Mouse (Mus musculus): Measurements from ENCODE around the gene Ntn5. TPM values are rescaled to one million over a fixed set of nuclear protein-coding genes. Genes with fewer than 3 reads are reported as not detected.

Gene Ntn5
- total RNA-seq, 2 experiments from 2014 or later = 0.51 to 0.62 TPM

- intact Hi-C loops (cut with DNase I; ENCODE audit: low total_unique reads) = loop anchor here (5.0 kb wide), 1 partner anchor 35 kb away; no protein-coding TSS in a partner anchor
- DNase-seq = no peak
These were observed 8.5 kb downstream of the Ntn5 start for GRCm38 (mm10) chr7:45692364-45692763.

GRCm38 (mm10) chr7:45693921-45694591 is 10.2 kb downstream of the Ntn5 start, which contains the start of gene Sec1:
Sec1 (minus strand) TSS chr7:45694402.
- peak; percentile 9 for DNase-seq
- intact Hi-C loops (cut with DNase I; ENCODE audit: low total_unique reads) = loop anchor here (5.0 kb wide), 1 partner anchor 37 kb away; no protein-coding TSS in a partner anchor

DNA sequence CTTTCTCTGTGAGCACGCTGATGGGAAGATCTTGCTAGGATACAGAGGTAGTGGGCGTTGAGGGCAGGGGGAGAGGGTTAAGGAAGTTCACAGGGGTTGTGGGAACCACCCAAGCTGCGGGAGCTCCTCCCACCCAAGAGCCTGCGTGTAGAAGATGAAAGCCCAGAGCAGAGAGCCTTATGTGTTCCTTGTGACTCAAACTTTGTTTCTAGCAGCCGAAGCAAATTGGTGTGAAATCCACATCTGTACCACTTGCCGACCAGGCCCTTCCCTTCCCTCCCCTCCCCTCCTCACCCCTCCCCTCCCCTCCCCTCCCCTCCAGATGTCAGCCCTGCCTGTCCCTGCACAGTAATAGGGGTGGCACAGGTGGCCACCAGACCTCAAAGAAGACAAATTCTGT is 11.3 kb downstream of the Ntn5 start:
- intact Hi-C loops (cut with DNase I; ENCODE audit: low total_unique reads) = no loop called here
- peak; percentile 2 for DNase-seq

DNA sequence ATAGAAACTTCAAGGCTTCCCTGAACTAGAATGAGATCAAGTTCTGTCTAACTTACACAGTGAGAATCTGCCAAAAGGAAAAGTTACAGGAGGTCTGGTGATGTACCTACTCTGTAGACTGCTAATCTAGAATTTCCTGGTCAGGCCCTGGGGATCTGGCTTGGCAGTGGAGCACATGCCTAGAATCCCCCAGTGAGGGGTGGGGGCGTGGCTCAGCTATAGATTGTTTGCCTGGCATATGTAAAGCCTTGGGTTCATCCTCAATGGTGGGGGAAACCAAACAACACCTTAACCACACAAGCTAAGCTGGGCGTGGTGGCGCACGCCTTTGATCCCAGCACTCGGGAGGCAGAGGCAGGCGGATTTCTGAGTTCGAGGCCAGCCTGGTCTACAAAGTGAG is 14.1 kb downstream of the Ntn5 start:
- intact Hi-C loops (cut with DNase I; ENCODE audit: low total_unique reads) = no loop called here
- DNase-seq = no peak

DNA sequence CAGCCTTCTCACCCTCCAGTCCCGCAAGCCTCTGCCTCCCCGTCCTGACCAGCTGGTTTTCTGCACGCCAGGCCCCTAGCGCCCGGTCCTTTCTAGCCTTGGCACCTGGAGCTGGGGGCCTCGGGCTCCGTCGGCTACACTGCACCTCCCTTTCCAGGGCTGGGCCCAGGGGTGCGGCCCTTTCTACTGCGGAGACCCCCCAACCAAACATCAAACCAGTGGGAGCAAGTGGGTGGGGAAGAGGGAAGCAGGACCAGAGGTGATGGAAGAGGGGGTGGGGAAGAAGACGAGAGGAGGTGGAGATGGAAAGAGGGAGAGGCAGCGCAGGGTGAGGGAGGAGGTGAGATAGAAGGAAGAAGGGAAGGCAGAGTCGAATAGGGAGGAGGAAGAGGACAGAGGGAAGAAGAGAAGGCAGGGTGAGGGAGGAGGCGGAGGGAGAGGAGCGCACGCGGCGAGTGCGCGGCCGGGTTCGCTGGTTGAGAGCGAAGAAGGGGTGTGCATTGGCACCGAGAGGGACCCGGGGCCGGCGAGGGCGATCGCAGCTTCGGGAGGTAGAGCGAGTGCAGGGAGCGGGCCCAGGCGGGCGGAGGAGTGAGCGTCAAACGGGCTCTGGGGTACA is 15.8 kb downstream of the Ntn5 start, which contains the start of gene Car11:
Gene Car11, plus strand, starts transcription at position 321 of the 619 bp plus-strand sequence.
- intact Hi-C loops (cut with DNase I; ENCODE audit: low total_unique reads) = no loop called here
- DNase-seq = no peak

DNA sequence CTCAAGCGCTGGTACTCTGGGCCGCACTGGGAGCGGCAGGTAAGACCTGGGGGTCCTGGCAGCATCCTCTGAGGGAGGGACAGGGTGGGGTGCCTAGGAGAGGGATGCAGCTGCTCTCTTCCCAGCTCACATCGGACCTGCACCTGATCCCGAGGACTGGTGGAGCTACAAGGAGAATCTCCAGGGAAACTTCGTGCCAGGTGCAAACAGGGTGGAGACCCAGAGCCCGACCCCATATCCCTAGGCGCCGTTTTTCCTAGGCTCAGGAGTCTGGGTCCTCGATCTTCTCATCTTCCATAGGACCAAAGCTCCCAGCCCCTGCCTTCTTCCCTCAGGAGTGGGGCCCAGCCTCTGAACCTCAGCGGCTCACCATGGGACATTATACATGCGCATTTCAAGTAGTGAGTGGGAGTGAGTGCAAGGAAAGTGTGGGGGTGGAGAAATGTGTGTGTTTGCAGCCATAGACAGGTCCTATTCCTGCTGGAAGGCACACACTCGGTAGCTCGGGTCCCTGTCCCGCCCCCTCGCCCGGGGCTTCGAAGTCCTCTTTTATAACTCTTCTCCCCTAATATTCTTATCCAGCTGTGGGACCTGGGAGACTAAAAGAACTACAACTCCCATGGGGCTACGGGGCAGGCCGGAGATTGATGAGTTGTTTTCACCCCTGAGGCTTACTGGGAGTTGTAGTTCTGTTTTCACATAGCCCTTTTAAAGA is 16.6 kb downstream of the Ntn5 start:
- intact Hi-C loops (cut with DNase I; ENCODE audit: low total_unique reads) = no loop called here
- DNase-seq = peak; percentile 76

- no peak for DNase-seq
These were observed 17.2 kb downstream of the Ntn5 start for GRCm38 (mm10) chr7:45701072-45701471.

DNA sequence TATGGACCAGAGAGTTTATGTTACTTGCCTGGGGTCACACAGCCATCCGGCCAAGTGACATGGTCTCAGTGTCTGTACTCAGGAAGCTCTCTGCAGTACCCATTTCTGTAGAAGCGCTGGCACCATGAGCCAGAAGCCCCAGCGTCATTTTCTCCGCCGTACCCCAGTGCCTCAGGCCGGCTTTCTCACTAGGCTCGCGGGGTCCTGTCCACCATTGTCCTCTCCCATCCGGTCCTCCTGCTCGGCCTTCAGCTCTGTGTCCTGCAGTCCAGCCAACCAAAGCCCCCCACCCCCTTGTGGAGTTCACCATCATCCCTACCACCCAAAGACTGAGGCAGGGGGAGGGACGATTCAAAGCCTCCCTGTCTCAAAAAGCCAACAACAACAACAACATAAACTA is 17.8 kb downstream of the Ntn5 start:
- intact Hi-C loops (cut with DNase I; ENCODE audit: low total_unique reads) = no loop called here
- no peak for DNase-seq

More at GRCm38 (mm10) chr7:45701072-45701471, 17.2 kb downstream of the Ntn5 start:
- intact Hi-C loops (cut with DNase I; ENCODE audit: low total_unique reads) = no loop called here

DNA sequence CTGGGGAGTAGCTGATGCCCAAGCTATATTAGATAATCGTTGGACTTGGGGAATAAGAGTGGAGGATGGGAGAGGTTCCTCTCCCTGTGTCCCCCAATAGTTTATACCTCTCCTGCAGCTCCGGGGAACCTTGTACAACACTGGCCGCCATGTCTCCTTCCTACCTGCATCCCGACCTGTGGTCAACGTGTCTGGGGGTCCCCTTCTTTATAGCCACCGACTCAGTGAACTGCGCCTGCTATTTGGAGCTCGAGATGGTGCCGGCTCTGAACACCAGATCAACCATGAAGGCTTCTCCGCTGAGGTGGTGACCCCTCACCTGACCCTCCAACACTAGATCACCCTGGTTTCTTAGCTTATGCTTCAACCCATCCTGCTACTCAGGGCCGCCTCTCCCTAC is 18.5 kb downstream of the Ntn5 start:
- intact Hi-C loops (cut with DNase I; ENCODE audit: low total_unique reads) = no loop called here
- DNase-seq = no peak

DNA sequence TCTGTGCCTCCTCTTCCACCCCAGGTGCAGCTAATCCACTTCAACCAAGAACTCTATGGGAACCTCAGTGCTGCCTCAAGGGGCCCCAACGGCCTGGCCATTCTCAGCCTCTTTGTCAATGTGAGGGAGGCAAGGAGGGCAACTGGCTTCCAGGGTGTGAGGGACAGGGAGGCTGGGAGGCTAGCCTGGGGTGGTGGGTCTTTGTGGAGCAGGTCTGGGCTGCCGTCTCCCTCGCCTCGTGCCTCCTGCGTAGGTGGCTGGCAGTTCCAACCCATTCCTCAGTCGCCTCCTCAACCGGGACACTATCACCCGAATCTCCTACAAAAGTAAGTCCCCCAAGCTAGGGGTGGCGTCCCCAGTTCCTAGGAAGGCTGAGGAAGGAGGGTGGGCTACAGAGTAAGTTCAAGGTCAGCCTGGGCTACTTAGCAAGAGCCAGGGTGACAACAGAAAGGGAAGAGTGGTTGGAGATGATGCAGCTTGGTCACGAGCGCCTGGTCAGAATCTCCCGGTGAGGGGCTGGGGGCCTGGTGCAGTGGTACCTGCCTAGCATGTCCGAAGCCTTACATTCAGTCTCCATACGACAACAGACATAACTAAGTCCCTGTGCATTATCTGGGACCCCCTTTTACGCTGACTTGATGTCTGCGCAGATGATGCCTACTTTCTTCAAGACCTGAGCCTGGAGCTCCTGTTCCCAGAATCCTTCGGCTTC is 19.1 kb downstream of the Ntn5 start:
- DNase-seq = no peak

DNA sequence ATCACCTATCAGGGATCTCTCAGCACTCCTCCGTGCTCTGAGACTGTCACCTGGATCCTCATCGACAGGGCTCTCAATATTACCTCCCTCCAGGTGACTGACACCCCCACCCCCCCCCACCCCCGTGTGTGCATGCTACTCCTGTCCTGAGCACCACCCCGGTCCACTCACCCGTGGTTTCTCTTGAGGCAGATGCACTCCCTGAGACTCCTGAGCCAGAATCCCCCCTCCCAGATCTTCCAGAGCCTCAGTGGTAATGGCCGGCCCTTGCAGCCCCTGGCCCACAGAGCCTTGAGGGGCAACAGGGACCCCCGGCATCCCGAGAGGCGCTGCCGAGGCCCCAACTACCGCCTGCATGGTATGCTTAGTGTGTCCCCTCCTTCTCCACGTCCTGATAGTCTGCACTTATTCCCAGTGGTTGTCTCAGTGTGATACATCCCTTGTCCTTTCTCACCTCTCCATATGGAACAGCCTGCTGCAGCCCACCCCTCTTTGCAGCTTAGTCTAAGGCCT is 19.8 kb downstream of the Ntn5 start:
- intact Hi-C loops (cut with DNase I; ENCODE audit: low total_unique reads) = no loop called here
- no peak for DNase-seq

More for the DNA sequence above, 19.1 kb downstream of the Ntn5 start:
- intact Hi-C loops (cut with DNase I; ENCODE audit: low total_unique reads) = no loop called here

DNA sequence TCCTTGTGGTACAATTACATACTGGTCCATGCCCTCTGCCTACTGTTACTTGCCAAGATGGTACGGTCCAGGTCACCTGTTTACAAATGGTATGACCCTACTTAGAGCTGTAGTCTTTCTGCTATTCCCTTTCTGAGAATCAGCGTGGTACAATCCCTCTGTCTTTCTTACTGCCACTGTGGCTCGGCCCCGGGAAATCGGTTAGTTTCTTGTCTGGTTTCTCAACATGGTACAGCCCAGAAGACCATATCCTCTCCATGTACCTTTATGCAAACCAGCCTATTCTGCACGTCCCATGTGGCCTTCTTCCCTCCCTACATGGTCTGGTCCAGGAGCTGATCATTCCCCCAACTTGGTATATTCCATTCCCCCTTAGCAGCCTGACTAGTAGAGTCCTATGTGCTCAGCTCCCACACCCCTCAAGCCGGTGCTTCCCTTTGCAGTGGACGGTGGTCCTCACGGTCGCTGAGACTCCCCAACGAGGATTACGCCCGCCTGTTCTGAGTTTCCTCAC is 20.3 kb downstream of the Ntn5 start:
- DNase-seq = no peak
- intact Hi-C loops (cut with DNase I; ENCODE audit: low total_unique reads) = no loop called here

DNA sequence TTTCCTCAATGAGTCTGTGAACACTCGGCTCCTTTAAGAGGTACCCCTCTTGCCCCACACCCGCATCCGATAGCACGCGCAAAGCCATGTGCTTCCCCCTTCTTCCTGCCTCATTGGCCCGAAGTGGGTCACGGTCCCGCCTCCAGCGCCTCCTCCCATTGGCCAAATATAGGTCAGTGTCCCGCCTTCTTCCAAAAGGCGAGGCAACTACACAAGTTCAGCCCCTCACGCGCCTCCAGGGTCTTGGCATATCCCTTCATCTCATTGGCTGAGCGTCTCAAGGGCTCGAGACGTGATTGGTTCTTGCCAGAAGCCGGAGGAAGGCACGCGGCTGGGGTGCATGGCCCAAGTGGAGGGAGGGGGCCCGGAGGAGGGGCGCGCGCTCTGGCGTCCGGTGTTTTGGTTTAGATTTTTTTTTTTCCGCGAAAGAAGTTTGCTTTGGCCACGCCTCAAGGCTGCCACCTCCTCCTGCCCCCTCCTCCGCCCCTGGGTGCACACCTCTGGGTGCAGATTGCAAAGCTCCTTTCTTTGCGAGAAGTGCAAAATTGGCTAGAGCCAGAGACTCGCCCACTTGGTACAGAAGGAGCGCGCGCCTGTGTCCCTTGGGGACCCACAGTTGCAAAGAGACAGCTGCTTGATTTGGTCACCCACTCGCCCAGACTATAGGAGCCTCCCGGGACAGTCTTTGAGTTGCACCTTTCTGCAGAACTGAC is 21.1 kb downstream of the Ntn5 start, which contains the start of gene Dbp:
Gene Dbp, plus strand, starts transcription at position 359 of the 713 bp plus-strand sequence.
- DNase-seq = peak; percentile 99
- intact Hi-C loops (cut with DNase I; ENCODE audit: low total_unique reads) = no loop called here

DNA sequence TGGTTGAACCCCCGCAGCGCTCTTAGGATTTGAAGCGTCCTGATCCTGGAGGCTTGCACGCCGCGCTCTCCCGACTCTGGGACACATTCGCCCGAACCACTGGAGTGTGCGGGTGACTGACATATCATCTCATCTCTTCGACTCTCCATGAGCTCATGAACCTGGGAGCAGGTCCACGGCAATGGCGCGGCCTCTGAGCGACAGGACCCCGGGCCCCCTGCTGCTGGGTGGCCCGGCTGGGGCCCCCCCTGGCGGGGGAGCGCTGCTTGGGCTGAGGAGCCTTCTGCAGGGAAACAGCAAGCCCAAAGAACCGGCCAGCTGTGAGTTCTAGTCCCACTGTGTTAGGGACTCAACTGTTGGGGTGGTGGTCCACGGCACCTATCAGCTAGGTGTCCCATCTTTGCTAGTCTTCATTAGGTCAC is 21.6 kb downstream of the Ntn5 start:
- no peak for DNase-seq

DNA sequence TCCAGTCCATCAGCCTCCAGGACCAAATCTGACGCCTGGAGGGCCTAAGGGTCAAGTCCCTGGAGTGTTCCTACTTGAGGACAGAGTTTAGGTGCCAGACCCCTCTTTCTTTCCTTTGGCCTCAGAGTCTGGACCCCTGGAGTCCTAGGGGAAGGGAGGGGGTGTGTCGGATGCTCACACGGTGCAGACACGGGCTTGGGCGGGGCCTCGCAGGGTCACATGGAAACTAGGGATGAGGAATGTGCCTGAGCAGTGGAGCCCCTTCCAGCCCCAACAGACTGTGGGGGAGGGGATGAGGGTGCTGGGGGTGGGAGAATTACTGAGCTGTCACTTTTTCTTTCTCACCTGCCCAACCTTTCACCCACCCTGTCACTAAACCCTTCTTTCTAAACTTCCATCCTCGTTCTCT is 22.1 kb downstream of the Ntn5 start:
- intact Hi-C loops (cut with DNase I; ENCODE audit: low total_unique reads) = no loop called here
- peak; percentile 91 for DNase-seq

More for the DNA sequence above, 21.6 kb downstream of the Ntn5 start:
- intact Hi-C loops (cut with DNase I; ENCODE audit: low total_unique reads) = no loop called here

DNA sequence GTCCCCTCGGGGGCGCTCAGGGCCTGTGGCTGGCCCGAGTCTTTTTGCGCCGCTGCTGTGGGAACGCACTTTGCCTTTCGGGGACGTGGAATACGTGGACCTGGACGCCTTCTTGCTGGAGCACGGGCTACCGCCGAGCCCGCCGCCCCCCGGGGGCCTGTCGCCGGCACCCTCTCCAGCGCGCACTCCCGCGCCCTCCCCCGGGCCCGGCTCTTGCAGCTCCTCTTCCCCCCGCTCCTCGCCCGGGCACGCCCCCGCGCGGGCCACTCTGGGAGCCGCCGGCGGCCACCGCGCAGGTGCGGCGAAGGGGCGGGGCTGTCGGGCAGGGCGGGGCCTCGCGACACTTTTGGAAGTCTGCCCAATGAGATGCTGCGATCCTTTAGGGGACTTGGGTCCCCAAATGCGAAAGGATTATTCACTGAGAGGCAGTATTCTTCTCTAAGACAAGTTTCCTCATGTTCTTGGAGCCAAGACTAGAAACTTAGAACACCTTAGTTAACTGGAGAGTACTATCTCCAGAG is 23.0 kb downstream of the Ntn5 start:
- peak; percentile 94 for DNase-seq
- intact Hi-C loops (cut with DNase I; ENCODE audit: low total_unique reads) = no loop called here

DNA sequence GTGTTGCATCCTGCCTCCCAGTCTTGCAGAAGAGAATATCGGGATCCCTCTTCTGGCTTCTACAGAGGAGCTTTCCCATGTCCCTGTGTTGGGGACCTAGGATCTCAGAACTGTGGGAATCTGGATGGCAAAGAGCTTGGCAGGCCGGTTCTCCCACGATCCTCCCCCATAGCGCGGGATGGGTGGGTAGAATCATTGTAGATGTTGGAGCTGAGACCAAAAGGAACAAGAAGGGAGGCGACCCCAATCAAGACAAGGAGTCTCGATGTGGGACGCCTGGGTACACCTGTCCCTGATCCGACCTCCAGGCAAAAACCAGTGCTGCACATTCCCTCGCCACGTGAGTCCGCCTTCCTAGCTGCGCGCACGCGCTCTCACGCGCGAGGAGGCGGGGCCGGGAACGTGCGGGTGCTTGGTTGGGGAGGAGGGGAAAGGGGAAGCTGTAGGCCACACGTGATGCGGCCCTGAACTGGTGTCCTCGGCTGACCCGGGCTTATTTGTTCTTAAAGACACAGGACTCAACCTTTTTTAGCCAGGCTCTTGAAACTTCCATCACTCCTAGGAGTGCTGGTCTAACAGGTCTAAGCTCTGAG is 23.6 kb downstream of the Ntn5 start:
- DNase-seq = peak; percentile 98
- intact Hi-C loops (cut with DNase I; ENCODE audit: low total_unique reads) = no loop called here

GRCm38 (mm10) chr7:45708221-45708761 is 24.5 kb downstream of the Ntn5 start:
- DNase-seq = peak; percentile 76
- intact Hi-C loops (cut with DNase I; ENCODE audit: low total_unique reads) = no loop called here

All from gastrocnemius, postnatal 14 days (tissue).